Mouse (Mus musculus) MEL (cell line): Measurements from ENCODE around the gene Ankfn1. TPM values are rescaled to one million over a fixed set of nuclear protein-coding genes. Genes with fewer than 3 reads are reported as not detected.

Experiments used
- DNase-seq: peaks from one replicate; pipeline ENCODE4 v3.0.0; 2011; ENCODE audit warnings: low read depth, low spot score
- H3K27ac ChIP-seq: 2 replicates; pipeline ENCODE4 v1.5.1; 2012; ENCODE audit warnings: low read depth, mild to moderate bottlenecking, control low read depth, low read length, moderate library complexity; ENCODE audit not compliant: control insufficient read depth
- H3K27me3 ChIP-seq, 2 experiments: fragments of 150-350 bp in 1 of 2; sonication (generic) in 1 of 2; 2 replicates each; pipeline ENCODE4 v1.6.1; 2012; ENCODE audit warnings: low read length in 2 of 2, mild to moderate bottlenecking in 2 of 2, improper control_type of control experiment in 1 of 2, moderate library complexity in 1 of 2; ENCODE audit not compliant: insufficient read depth in 2 of 2, control insufficient read depth in 1 of 2
- H3K36me3 ChIP-seq, 2 experiments: 2 replicates each; pipeline ENCODE4 v1.6.1; 2012 to 2014; ENCODE audit warnings: low read length in 2 of 2, improper control_type of control experiment in 1 of 2, inconsistent platforms in 1 of 2, mild to moderate bottlenecking in 1 of 2; ENCODE audit not compliant: insufficient read depth in 2 of 2, control insufficient read depth in 1 of 2
- H3K4me1 ChIP-seq, 2 experiments: fragments of 150-350 bp in 1 of 2; sonication (generic) in 1 of 2; 2 replicates each; pipeline ENCODE4 v1.6.1; 2012; ENCODE audit warnings: low read length in 2 of 2, improper control_type of control experiment in 1 of 2, mild to moderate bottlenecking in 1 of 2; ENCODE audit not compliant: insufficient read depth in 2 of 2, control insufficient read depth in 1 of 2
- H3K4me3 ChIP-seq, 2 experiments: fragments of 150-350 bp in 1 of 2; sonication (generic) in 1 of 2; 2 replicates each; pipeline ENCODE4 v1.5.1; 2012; ENCODE audit warnings: low read depth in 2 of 2, low read length in 2 of 2, mild to moderate bottlenecking in 2 of 2, moderate library complexity in 2 of 2, control low read depth in 1 of 2, improper control_type of control experiment in 1 of 2; ENCODE audit not compliant: control insufficient read depth in 1 of 2, insufficient read depth in 1 of 2
- H3K79me2 ChIP-seq: 2 replicates; pipeline ENCODE4 v1.6.1; 2012; ENCODE audit warnings: mild to moderate bottlenecking, low read length, moderate library complexity; ENCODE audit not compliant: control insufficient read depth, poor library complexity, insufficient read depth
- H3K9ac ChIP-seq: 2 replicates; pipeline ENCODE4 v1.6.1; 2012; ENCODE audit warnings: low read depth, mild to moderate bottlenecking, control low read depth, low read length, moderate library complexity; ENCODE audit not compliant: control insufficient read depth, poor library complexity, severe bottlenecking
- H3K9me3 ChIP-seq: fragments of 150-350 bp; sonication (generic); replicated peaks from 2 replicates; pipeline ENCODE4 v1.6.1; 2012; ENCODE audit warnings: mild to moderate bottlenecking, low read length, improper control_type of control experiment, moderate library complexity; ENCODE audit not compliant: insufficient read depth
- BHLHE40 ChIP-seq: IDR thresholded peaks from 2 replicates; pipeline ENCODE4 v1.6.1; 2012; ENCODE audit warnings: low read depth, mild to moderate bottlenecking, inconsistent platforms, low read length, improper control_type of control experiment, borderline replicate concordance
- CTCF ChIP-seq, 3 experiments: IDR thresholded peaks in 2 of 3; conservative IDR thresholded peaks in 1 of 3; 2 replicates each; pipeline ENCODE4 v1.5.1; 2011 to 2012; ENCODE audit warnings: low read length in 3 of 3, low read depth in 2 of 3, mild to moderate bottlenecking in 2 of 3, improper control_type of control experiment in 1 of 3, inconsistent platforms in 1 of 3, mixed read lengths in 1 of 3, moderate library complexity in 1 of 3; ENCODE audit not compliant: control insufficient read depth in 1 of 3, insufficient read depth in 1 of 3, poor library complexity in 1 of 3, severe bottlenecking in 1 of 3
- EP300 ChIP-seq, 2 experiments: IDR thresholded peaks; 2 replicates each; pipeline ENCODE4 v1.6.1; 2011; ENCODE audit warnings: improper control_type of control experiment in 2 of 2, low read length in 2 of 2, low read depth in 1 of 2, mild to moderate bottlenecking in 1 of 2
- ETS1 ChIP-seq: IDR thresholded peaks from 2 replicates; pipeline ENCODE4 v1.6.1; 2012; ENCODE audit warnings: low read depth, mild to moderate bottlenecking, inconsistent platforms, low read length, improper control_type of control experiment, moderate library complexity
- GABPA ChIP-seq: IDR thresholded peaks from 2 replicates; pipeline ENCODE4 v1.6.1; 2012; ENCODE audit warnings: low read depth, mild to moderate bottlenecking, inconsistent platforms, low read length, improper control_type of control experiment, moderate library complexity
- GATA1 ChIP-seq: IDR thresholded peaks from 2 replicates; pipeline ENCODE4 v1.6.1; 2011; ENCODE audit warnings: low read depth, low read length, improper control_type of control experiment
- MAFK ChIP-seq: IDR thresholded peaks from 2 replicates; pipeline ENCODE4 v1.6.1; 2011; ENCODE audit warnings: low read depth, mild to moderate bottlenecking, low read length, improper control_type of control experiment, borderline replicate concordance
- MAZ ChIP-seq: IDR thresholded peaks from 2 replicates; pipeline ENCODE4 v1.6.1; 2012; ENCODE audit warnings: low read depth, mild to moderate bottlenecking, inconsistent platforms, low read length, improper control_type of control experiment
- MXI1 ChIP-seq: IDR thresholded peaks from 2 replicates; pipeline ENCODE4 v1.6.1; 2011; ENCODE audit warnings: mild to moderate bottlenecking, low read depth, low read length, improper control_type of control experiment
- MYB ChIP-seq: IDR thresholded peaks from 2 replicates; pipeline ENCODE4 v1.6.1; 2011; ENCODE audit warnings: mild to moderate bottlenecking, low read depth, low read length, improper control_type of control experiment
- NRF1 ChIP-seq: IDR thresholded peaks from 2 replicates; pipeline ENCODE4 v1.6.1; 2014; ENCODE audit warnings: low read depth, mild to moderate bottlenecking, inconsistent platforms, low read length, improper control_type of control experiment, moderate library complexity; ENCODE audit not compliant: poor library complexity, insufficient read depth, severe bottlenecking
- POLR2A ChIP-seq, 2 experiments: IDR thresholded peaks; 2 replicates each; pipeline ENCODE4 v1.6.1; 2011 to 2012; ENCODE audit warnings: low read length in 2 of 2, mild to moderate bottlenecking in 2 of 2, control low read depth in 1 of 2, improper control_type of control experiment in 1 of 2, low read depth in 1 of 2, moderate library complexity in 1 of 2; ENCODE audit not compliant: control insufficient read depth in 1 of 2, insufficient read depth in 1 of 2, poor library complexity in 1 of 2
- RAD21 ChIP-seq: IDR thresholded peaks from 2 replicates; pipeline ENCODE4 v1.6.1; 2011; ENCODE audit warnings: mild to moderate bottlenecking, low read depth, low read length, improper control_type of control experiment
- SMC3 ChIP-seq: IDR thresholded peaks from 2 replicates; pipeline ENCODE4 v1.6.1; 2011; ENCODE audit warnings: low read depth, low read length, improper control_type of control experiment
- TAL1 ChIP-seq: IDR thresholded peaks from 2 replicates; pipeline ENCODE4 v1.6.1; 2012; ENCODE audit warnings: mild to moderate bottlenecking, inconsistent platforms, low read length, moderate library complexity, mixed read lengths
- TBP ChIP-seq: IDR thresholded peaks from 2 replicates; pipeline ENCODE4 v1.8.0; 2011; ENCODE audit warnings: low read depth, low read length, improper control_type of control experiment
- TCF12 ChIP-seq: IDR thresholded peaks from 2 replicates; pipeline ENCODE4 v1.6.1; 2014; ENCODE audit warnings: low read depth, mild to moderate bottlenecking, inconsistent platforms, low read length, improper control_type of control experiment, moderate library complexity
- USF2 ChIP-seq, 2 experiments: IDR thresholded peaks; 2 replicates each; pipeline ENCODE4 v1.6.1; 2011 to 2012; ENCODE audit warnings: improper control_type of control experiment in 2 of 2, low read length in 2 of 2, borderline replicate concordance in 1 of 2, inconsistent platforms in 1 of 2, low read depth in 1 of 2, mild to moderate bottlenecking in 1 of 2; ENCODE audit not compliant: insufficient read depth in 1 of 2
- ZC3H11A ChIP-seq: IDR thresholded peaks from 2 replicates; pipeline ENCODE4 v1.6.1; 2012; ENCODE audit warnings: low read depth, mild to moderate bottlenecking, inconsistent platforms, low read length, improper control_type of control experiment
- ZKSCAN1 ChIP-seq: IDR thresholded peaks from 2 replicates; pipeline ENCODE4 v1.6.1; 2012; ENCODE audit warnings: low read depth, mild to moderate bottlenecking, inconsistent platforms, low read length, improper control_type of control experiment, moderate library complexity
- polyA plus RNA-seq, 2 experiments: library from polyadenylated mRNA; stranded (reverse) in 1 of 2; unstranded in 1 of 2; fragments of >175 nt in 1 of 2; fragments of >200 nt in 1 of 2; gene quantifications; 2 replicates each; pipeline versions ENCODE4 v1.2.1 to v1.2.4; 2012; ENCODE audit warnings: low replicate concordance in 2 of 2, low read depth in 1 of 2; ENCODE audit not compliant: insufficient read length in 2 of 2, insufficient read depth in 1 of 2, missing spikeins in 1 of 2
- total RNA-seq: library from RNA; depleted of rRNA; stranded (reverse); fragments of 300-350 nt; gene quantifications from 2 replicates; pipeline ENCODE4 v1.2.3, GENCODE M21; 2012

Ankfn1 gene
- total and polyA plus RNA-seq, 3 experiments: not detected

- Histone ChIP-seq H3K9me3 (no peaks in the 10 kb centered on the region), H3K79me2 (no peaks in the 10 kb centered on the region), H3K4me3 (no peak overlapping the region)
- no peak for TF ChIP-seq USF2 (IDR thresholded peaks at IDR 0.05; ENCODE audit: borderline replicate concordance in 1 of 2, insufficient read depth in 1 of 2, low read depth in 1 of 2, low read length in 2 of 2)
- TF ChIP-seq ETS1: no peak
- no peak for TF ChIP-seq TCF12
- no peak for TF ChIP-seq POLR2A (IDR thresholded peaks at IDR 0.05; ENCODE audit: control insufficient read depth in 1 of 2, insufficient read depth in 1 of 2, low read depth in 1 of 2, low read length in 2 of 2, poor library complexity in 1 of 2)
- TF ChIP-seq NRF1: no peak
- no peak for TF ChIP-seq BHLHE40
- no peak for TF ChIP-seq SMC3
- no peak for TF ChIP-seq TBP
- no peak for TF ChIP-seq MXI1
- TF ChIP-seq, all 39 proteins: peak for 0
- Histone ChIP-seq H3K9ac (no peak overlapping the region), H3K27ac (no peak overlapping the region), H3K27me3 (no peaks in the 10 kb centered on the region), H3K4me1 (no peaks in the 10 kb centered on the region), H3K36me3 (no peaks in the 10 kb centered on the region)
- DNase-seq: no peak
Observed at GRCm38 (mm10) chr11:89693686-89694085, 83.8 kb downstream of the Ankfn1 start.

- no peak overlapping the region for H3K9ac ChIP-seq
- H3K9me3 ChIP-seq: no peaks in the 10 kb centered on the region
- H3K36me3 ChIP-seq: no peaks in the 10 kb centered on the region
- no peak overlapping the region for H3K27ac ChIP-seq
- no peaks in the 10 kb centered on the region for H3K4me1 ChIP-seq
- no peaks in the 10 kb centered on the region for H3K27me3 ChIP-seq
- H3K79me2 ChIP-seq: no peaks in the 10 kb centered on the region
- no peak for TF ChIP-seq SMC3
- TF ChIP-seq MAFK: no peak
- no peak for TF ChIP-seq ZC3H11A
- TF ChIP-seq ZKSCAN1: no peak
- TF ChIP-seq GABPA: no peak
- no peak for TF ChIP-seq GATA1
- TF ChIP-seq MAZ: no peak
- TF ChIP-seq EP300 (IDR thresholded peaks at IDR 0.05; ENCODE audit: low read depth in 1 of 2, low read length in 2 of 2): no peak
- no peak for TF ChIP-seq CTCF (IDR thresholded peaks at IDR 0.05 in 2 of 3, conservative IDR thresholded peaks at IDR 0.05 in 1 of 3; ENCODE audit: control insufficient read depth in 1 of 3, insufficient read depth in 1 of 3, low read depth in 2 of 3, low read length in 3 of 3, poor library complexity in 1 of 3, severe bottlenecking in 1 of 3)
- TF ChIP-seq RAD21: no peak
- TF ChIP-seq BHLHE40: no peak
- TF ChIP-seq ETS1: no peak
- no peak for TF ChIP-seq TAL1
- TF ChIP-seq MYB: no peak
- no peak for TF ChIP-seq USF2 (IDR thresholded peaks at IDR 0.05; ENCODE audit: borderline replicate concordance in 1 of 2, insufficient read depth in 1 of 2, low read depth in 1 of 2, low read length in 2 of 2)
- no peak for DNase-seq
- no peak overlapping the region for H3K4me3 ChIP-seq
Observed at GRCm38 (mm10) chr11:89676922-89677321, 100.5 kb downstream of the Ankfn1 start.
